Mouse (Mus musculus) regulatory T cell (primary cell): Measurements from ENCODE around the gene Donson.
"Not testable (repeated sequence)": the region's sequence is repeated elsewhere in the genome, so short reads cannot be mapped to it uniquely, and the experiment has no call there.

Experiments
- in situ Hi-C: fragments of 300-600 bp; cut with MboI, MseI; formaldehyde crosslinking; loops from one replicate; pipeline ENCODE4 v1.15.1; 2025; ENCODE audit warnings: high pct_unique_total_duplicates

The Donson gene

GRCm38 (mm10) chr16:91645420-91645819, 43.1 kb downstream of the Donson start:
- in situ Hi-C loops: not testable (repeated sequence)

GRCm38 (mm10) chr16:91644901-91645300, 43.7 kb downstream of the Donson start:
- in situ Hi-C loops: no loop called here

- in situ Hi-C loops: no loop called here
These were observed 48.4 kb downstream of the Donson start for GRCm38 (mm10) chr16:91640171-91640570.

- in situ Hi-C loops: loop anchor here (5.0 kb wide), 1 partner anchor 33 kb away; no protein-coding TSS in a partner anchor
These were observed 48.9 kb downstream of the Donson start for GRCm38 (mm10) chr16:91639636-91640035.

GRCm38 (mm10) chr16:91639161-91639560, 49.4 kb downstream of the Donson start:
- in situ Hi-C loops: loop anchor here (5.0 kb wide), 1 partner anchor 33 kb away; no protein-coding TSS in a partner anchor

GRCm38 (mm10) chr16:91633641-91634040, 54.9 kb downstream of the Donson start:
- in situ Hi-C loops: no loop called here

GRCm38 (mm10) chr16:91632940-91633339, 55.6 kb downstream of the Donson start:
- in situ Hi-C loops: no loop called here

GRCm38 (mm10) chr16:91632439-91632838, 56.1 kb downstream of the Donson start:
- in situ Hi-C loops: no loop called here

- in situ Hi-C loops: no loop called here
These were observed 58.0 kb downstream of the Donson start for GRCm38 (mm10) chr16:91630584-91630983.

GRCm38 (mm10) chr16:91629749-91630148, 58.8 kb downstream of the Donson start:
- in situ Hi-C loops: loop anchor here (5.0 kb wide), 1 partner anchor 62 kb away; no protein-coding TSS in a partner anchor

GRCm38 (mm10) chr16:91628673-91629072, 59.9 kb downstream of the Donson start:
- in situ Hi-C loops: loop anchor here (5.0 kb wide), 1 partner anchor 61 kb away; no protein-coding TSS in a partner anchor

GRCm38 (mm10) chr16:91627831-91628230, 60.7 kb downstream of the Donson start:
- in situ Hi-C loops: loop anchor here (5.0 kb wide), 1 partner anchor 61 kb away; no protein-coding TSS in a partner anchor
